Comparison of ENCODE assay signal across 22 mouse cellular contexts in the genomic region with DNA sequence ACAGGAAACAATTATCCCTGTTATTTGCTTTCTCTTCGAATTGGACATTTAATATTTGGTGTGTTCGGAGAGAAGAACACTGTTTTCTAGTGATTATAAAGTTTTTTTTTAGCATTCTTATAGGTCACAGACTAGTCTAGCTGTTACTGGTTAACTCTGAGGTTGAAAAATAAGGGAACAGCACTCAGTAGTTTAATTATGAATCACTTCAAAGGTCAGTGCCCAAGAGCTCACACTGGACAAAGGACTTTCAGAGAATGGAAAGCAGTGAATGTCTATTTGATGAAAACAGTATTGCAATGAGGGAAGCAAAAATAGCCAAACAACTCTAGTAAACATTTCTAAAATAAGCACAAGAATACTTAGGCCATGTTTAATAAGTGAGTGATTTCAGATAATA. TPM values are rescaled to one million over a fixed set of nuclear protein-coding genes. Genes with fewer than 3 reads are reported as not detected.
"Had no signal": no experiment of that assay in that cellular context is flagged by ENCODE, and none has a peak within 500 bp of the region (broad histone marks: within the 10 kb centered on the region; RNA-seq: fewer than 3 reads in every experiment).

No protein-coding gene starts in this region.

- DNase-seq: layer of hippocampus, adult 9-11 months; liver; lung, adult 18-20 months; lung, postnatal 10 days; lung, postnatal 36 days; retina, postnatal 1 day; thymus, adult 18-20 months; thymus, postnatal 36 days had no signal

- H3K36me3 ChIP-seq: intestine, embryonic 15.5 days; limb, embryonic 10.5 days; limb, embryonic 13.5 days; liver, embryonic 12.5 days; liver, embryonic 15.5 days; lung, embryonic 15.5 days; midbrain, embryonic 10.5 days; midbrain, embryonic 13.5 days; neural tube, embryonic 13.5 days had no signal

- H3K27me3 ChIP-seq: intestine, embryonic 15.5 days; limb, embryonic 13.5 days; liver, embryonic 12.5 days; liver, embryonic 15.5 days; lung, embryonic 15.5 days; megakaryocyte, embryonic 14.5 days; midbrain, embryonic 13.5 days; neural tube, embryonic 13.5 days had no signal

- H3K4me1 ChIP-seq: intestine, embryonic 15.5 days; limb, embryonic 10.5 days; limb, embryonic 13.5 days; liver, embryonic 12.5 days; liver, embryonic 15.5 days; lung, embryonic 15.5 days; megakaryocyte, embryonic 14.5 days; midbrain, embryonic 10.5 days; midbrain, embryonic 13.5 days; neural tube, embryonic 13.5 days had no signal

- H3K9me3 ChIP-seq: intestine, embryonic 15.5 days; limb, embryonic 10.5 days; limb, embryonic 13.5 days; liver, embryonic 12.5 days; liver, embryonic 15.5 days; lung, embryonic 15.5 days; megakaryocyte, embryonic 14.5 days; midbrain, embryonic 10.5 days; midbrain, embryonic 13.5 days; neural tube, embryonic 13.5 days had no signal

- H3K4me3 ChIP-seq: intestine, embryonic 15.5 days; layer of hippocampus, adult 2 months; limb, embryonic 10.5 days; limb, embryonic 13.5 days; liver, embryonic 12.5 days; liver, embryonic 15.5 days; lung, embryonic 15.5 days; megakaryocyte, embryonic 14.5 days; midbrain, embryonic 10.5 days; midbrain, embryonic 13.5 days; myocyte; neural tube, embryonic 13.5 days had no signal

- ATAC-seq: intestine, embryonic 15.5 days; liver, embryonic 12.5 days; midbrain, embryonic 13.5 days; midbrain, embryonic 16.5 days had no signal

- H3K9ac ChIP-seq: intestine, embryonic 15.5 days; limb, embryonic 13.5 days; liver, embryonic 12.5 days; liver, embryonic 15.5 days; lung, embryonic 15.5 days; midbrain, embryonic 13.5 days; neural tube, embryonic 13.5 days had no signal

- H3K4me2 ChIP-seq: intestine, embryonic 15.5 days; limb, embryonic 13.5 days; liver, embryonic 12.5 days; liver, embryonic 15.5 days; lung, embryonic 15.5 days; midbrain, embryonic 13.5 days; neural tube, embryonic 13.5 days had no signal

- H3K27ac ChIP-seq: intestine, embryonic 15.5 days; layer of hippocampus, adult 2 months; limb, embryonic 10.5 days; limb, embryonic 13.5 days; liver, embryonic 12.5 days; liver, embryonic 15.5 days; lung, embryonic 15.5 days; midbrain, embryonic 10.5 days; midbrain, embryonic 13.5 days; neural tube, embryonic 13.5 days had no signal

RNA-seq across cellular contexts. Expression of a gene that starts 41.9 kb away (rescaled TPM):
- polyA plus RNA-seq: testis, adult 2 months had no signal
